7 mouse cellular contexts compared by ENCODE assay signal in the genomic region with DNA sequence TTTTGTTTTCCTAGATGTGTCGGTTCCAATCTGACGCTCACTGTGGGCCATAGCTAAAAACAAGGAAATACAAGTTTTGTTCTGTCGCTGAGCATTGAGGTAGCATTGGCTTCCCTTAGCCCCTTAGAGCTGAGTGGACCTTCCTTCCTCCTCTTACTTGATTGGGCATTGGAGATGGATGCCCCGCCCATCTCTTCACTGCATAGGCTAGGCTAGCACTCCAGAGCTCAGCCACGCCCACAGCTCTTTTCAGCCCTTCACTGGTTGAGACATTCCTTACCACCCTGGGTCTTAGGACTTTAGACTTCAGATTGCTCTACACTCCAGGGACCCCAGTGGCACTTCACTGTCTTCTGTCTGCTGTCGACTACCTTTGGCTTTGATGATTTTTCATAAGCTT.
A peak's percentile ranks its signal among the peaks of the same experiment; 100 is the strongest.
DNase-seq lines count a peak whose midpoint lies in the region; ATAC-seq lines count a peak whose summit lies in the region.

No protein-coding gene starts in this region.

- no peaks in the 10 kb centered on the region for H3K9me3 ChIP-seq in embryonic facial prominence, embryonic 15.5 days (replicated peaks)
- H3K9me3 ChIP-seq in hindbrain, embryonic 16.5 days (ENCODE audit: control insufficient read depth, low read length) = no peaks in the 10 kb centered on the region
- H3K9me3 ChIP-seq in liver, embryonic 15.5 days (replicated peaks) = no peaks in the 10 kb centered on the region
- H3K9me3 ChIP-seq in neural tube, embryonic 11.5 days (ENCODE audit: control insufficient read depth, low read length) = no peaks in the 10 kb centered on the region

- H3K4me1 ChIP-seq in embryonic facial prominence, embryonic 15.5 days = peaks cover 52% of the 10 kb centered on the region
- peaks cover 33% of the 10 kb centered on the region for H3K4me1 ChIP-seq in hindbrain, embryonic 16.5 days (ENCODE audit: control insufficient read depth, insufficient read depth, low read depth, low read length)
- H3K4me1 ChIP-seq in liver, embryonic 15.5 days (replicated peaks) = peaks cover 35% of the 10 kb centered on the region
- H3K4me1 ChIP-seq in neural tube, embryonic 11.5 days (ENCODE audit: control insufficient read depth, insufficient read depth, low read length) = peaks cover 20% of the 10 kb centered on the region

- H3K4me2 ChIP-seq in embryonic facial prominence, embryonic 15.5 days (replicated peaks) = 0 out of 2 replicates have a peak overlapping the region, but pooled peaks have one; percentile 15
- H3K4me2 ChIP-seq in hindbrain, embryonic 16.5 days (ENCODE audit: low read length) = peak overlapping the region; percentile 29
- peak overlapping the region; percentile 51 for H3K4me2 ChIP-seq in liver, embryonic 15.5 days
- H3K4me2 ChIP-seq in neural tube, embryonic 11.5 days (ENCODE audit: low read depth) = 0 out of 2 replicates have a peak overlapping the region, but pooled peaks have one; percentile 15

- no peak overlapping the region for H3K27ac ChIP-seq in embryonic facial prominence, embryonic 15.5 days (replicated peaks)
- no peak overlapping the region for H3K27ac ChIP-seq in hindbrain, embryonic 16.5 days (ENCODE audit: low read depth, low read length)
- no peak overlapping the region for H3K27ac ChIP-seq in liver, embryonic 15.5 days (replicated peaks)
- no peak overlapping the region for H3K27ac ChIP-seq in neural tube, embryonic 11.5 days (ENCODE audit: low read depth, low read length)

- H3K9ac ChIP-seq in embryonic facial prominence, embryonic 15.5 days = no peak overlapping the region
- H3K9ac ChIP-seq in hindbrain, embryonic 16.5 days (ENCODE audit: low read depth, low read length) = no peak overlapping the region
- no peak overlapping the region for H3K9ac ChIP-seq in liver, embryonic 15.5 days
- H3K9ac ChIP-seq in neural tube, embryonic 11.5 days (ENCODE audit: low read length) = no peak overlapping the region

- peak; percentile 66 for ATAC-seq in embryonic facial prominence, embryonic 15.5 days (ENCODE audit: insufficient number of reproducible peaks, low FRiP score, low TSS enrichment, low read depth)
- ATAC-seq in hindbrain, embryonic 16.5 days = peak; percentile 57; the same call in 1 of the 2 replicates
- ATAC-seq in liver, embryonic 15.5 days (ENCODE audit: insufficient read depth) = peak; percentile 76
- ATAC-seq in neural tube, embryonic 11.5 days (ENCODE audit: insufficient read depth, low FRiP score, low TSS enrichment) = peak; percentile 63; the same call in 1 of the 2 replicates

- peaks cover 6% of the 10 kb centered on the region for H3K27me3 ChIP-seq in embryonic facial prominence, embryonic 15.5 days
- no peaks in the 10 kb centered on the region for H3K27me3 ChIP-seq in hindbrain, embryonic 16.5 days (replicated peaks; ENCODE audit: control insufficient read depth, insufficient read depth, low read length)
- H3K27me3 ChIP-seq in liver, embryonic 15.5 days = no peaks in the 10 kb centered on the region
- H3K27me3 ChIP-seq in neural tube, embryonic 11.5 days (ENCODE audit: control insufficient read depth, insufficient read depth, low read length) = no peaks in the 10 kb centered on the region

- DNase-seq in ZHBTc4 (ENCODE audit: low read depth, low spot score) = peak; percentile 94
- DNase-seq in neural tube, embryonic 11.5 days (ENCODE audit: low spot score) = peak; percentile 51
- DNase-seq in cerebellum, adult 18-20 months = no peak
- no peak for DNase-seq in adrenal gland, postnatal 25 days

- no peaks in the 10 kb centered on the region for H3K36me3 ChIP-seq in embryonic facial prominence, embryonic 15.5 days
- no peaks in the 10 kb centered on the region for H3K36me3 ChIP-seq in hindbrain, embryonic 16.5 days (ENCODE audit: control insufficient read depth, insufficient read depth, low read length)
- H3K36me3 ChIP-seq in liver, embryonic 15.5 days (replicated peaks) = no peaks in the 10 kb centered on the region
- no peaks in the 10 kb centered on the region for H3K36me3 ChIP-seq in neural tube, embryonic 11.5 days (ENCODE audit: control insufficient read depth, insufficient read depth, low read length)

- WGBS in embryonic facial prominence, embryonic 15.5 days = 26% methylated on average over 6 of the region's 6 CpGs
- WGBS in hindbrain, embryonic 16.5 days = 14% methylated on average over 6 of the region's 6 CpGs
- WGBS in liver, embryonic 15.5 days (ENCODE audit: insufficient replicate concordance) = 13% methylated on average over 6 of the region's 6 CpGs
- WGBS in neural tube, embryonic 11.5 days = 8% methylated on average over 6 of the region's 6 CpGs

- H3K4me3 ChIP-seq in embryonic facial prominence, embryonic 15.5 days (replicated peaks) = no peak overlapping the region
- H3K4me3 ChIP-seq in hindbrain, embryonic 16.5 days (ENCODE audit: low read length) = peak overlapping the region; percentile 6; the same call in 1 of the 2 replicates
- peak overlapping the region; percentile 23 for H3K4me3 ChIP-seq in liver, embryonic 15.5 days (replicated peaks)
- no peak overlapping the region for H3K4me3 ChIP-seq in neural tube, embryonic 11.5 days (ENCODE audit: low read depth, low read length)

Comparison
In these comparisons a context has a peak if more than half of its experiments do, and no peak if none do; other contexts are left out.
1. DNase-seq: peak in ZHBTc4 (single experiment) and neural tube, embryonic 11.5 days (single experiment); none in cerebellum, adult 18-20 months (0 of 2) and adrenal gland, postnatal 25 days (single experiment).
2. H3K4me3 ChIP-seq: peak in hindbrain, embryonic 16.5 days (single experiment) and liver, embryonic 15.5 days (single experiment); none in embryonic facial prominence, embryonic 15.5 days (single experiment) and neural tube, embryonic 11.5 days (single experiment).
3. Peak in every context shown above with its lines, with median percentiles within 50 percentile points of each other: ATAC-seq and H3K4me2 ChIP-seq.